In the genomic region with DNA sequence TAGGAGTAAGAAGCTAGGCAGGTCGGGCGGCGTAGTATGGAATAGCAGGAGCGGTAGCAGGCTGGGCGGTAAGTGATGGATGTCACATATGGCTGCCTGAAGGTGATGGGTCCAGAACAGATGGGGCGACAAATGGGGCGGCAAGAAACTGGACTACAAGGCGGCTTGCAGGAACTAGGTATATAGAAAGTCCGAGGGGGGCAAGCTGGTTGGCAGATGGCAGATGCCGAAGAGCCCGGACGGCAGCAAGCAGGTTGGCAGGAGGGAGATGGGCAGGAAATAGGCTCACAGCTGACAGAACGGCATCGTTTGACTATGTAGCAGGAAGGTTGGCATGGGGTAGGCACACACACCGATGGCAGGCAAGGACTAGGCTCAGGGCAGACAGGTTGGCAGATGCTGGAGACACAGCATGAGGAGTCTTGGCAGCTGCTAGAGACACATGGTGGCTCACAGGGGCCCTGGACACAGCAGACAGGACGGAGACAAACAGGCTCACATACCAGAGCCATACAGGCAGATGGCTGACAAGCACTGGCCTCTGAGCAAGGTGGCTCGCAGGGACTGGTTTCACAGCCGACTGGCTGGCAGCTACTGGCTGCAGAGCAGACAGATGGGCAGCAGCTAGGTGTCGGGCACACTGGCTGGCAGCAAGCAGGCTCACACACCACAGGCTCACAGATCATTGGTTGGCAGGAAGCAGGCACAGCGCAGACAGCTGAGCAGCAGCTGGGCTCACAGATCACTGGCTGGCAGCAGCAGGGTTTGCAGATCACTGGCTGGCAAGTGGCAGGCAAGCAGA, we compare ENCODE assay signal across 8 mouse cellular contexts. TPM values are rescaled to one million over a fixed set of nuclear protein-coding genes. Genes with fewer than 3 reads are reported as not detected.
DNase-seq lines count a peak whose midpoint lies in the region; ATAC-seq lines count a peak whose summit lies in the region.

No protein-coding gene starts in this region.

- intact Hi-C loops in left cerebral cortex, postnatal 14 days (cut with DNase I) = no loop called here

- H3K27ac ChIP-seq in forebrain, embryonic 14.5 days (ENCODE audit: low read depth, low read length) = peak overlapping the region; percentile 63; the same call in 1 of the 2 replicates
- H3K27ac ChIP-seq in forebrain, embryonic 10.5 days = no peak overlapping the region

- H3K27me3 ChIP-seq in forebrain, embryonic 14.5 days (replicated peaks; ENCODE audit: control insufficient read depth, insufficient read depth, low read length) = no peaks in the 10 kb centered on the region
- H3K27me3 ChIP-seq in forebrain, embryonic 10.5 days (ENCODE audit: poor library complexity, severe bottlenecking) = no peaks in the 10 kb centered on the region

- H3K4me1 ChIP-seq in forebrain, embryonic 14.5 days (ENCODE audit: control insufficient read depth, insufficient read depth, low read length) = no peaks in the 10 kb centered on the region
- H3K4me1 ChIP-seq in forebrain, embryonic 10.5 days = no peaks in the 10 kb centered on the region

- ATAC-seq in forebrain, embryonic 14.5 days = peak; percentile 79

- H3K4me3 ChIP-seq in forebrain, embryonic 14.5 days (ENCODE audit: low read depth, low read length) = no peak overlapping the region
- no peak overlapping the region for H3K4me3 ChIP-seq in forebrain, embryonic 10.5 days

- H3K9ac ChIP-seq in forebrain, embryonic 14.5 days (ENCODE audit: low read length) = no peak overlapping the region

- H3K36me3 ChIP-seq in forebrain, embryonic 14.5 days (ENCODE audit: control insufficient read depth, insufficient read depth, low read length) = no peaks in the 10 kb centered on the region
- H3K36me3 ChIP-seq in forebrain, embryonic 10.5 days (replicated peaks) = no peaks in the 10 kb centered on the region

- 81% methylated on average over 20 of the region's 20 CpGs for WGBS in forebrain, embryonic 14.5 days
- WGBS in forebrain, embryonic 10.5 days = 94% methylated on average over 20 of the region's 20 CpGs

- DNase-seq in forebrain, embryonic 14.5 days (ENCODE audit: low spot score) = peak; percentile 57
- DNase-seq in forebrain, embryonic 10.5 days (ENCODE audit: extremely low spot score, low spot score) = no peak
- DNase-seq in adrenal gland, postnatal 10 days = peak; percentile 15
- DNase-seq in frontal cortex, postnatal 10 days (ENCODE audit: low spot score in 2 of 2) = peak; percentile 43 to 67
- peak; percentile 49 to 76 for DNase-seq in left cerebral cortex, postnatal 14 days (ENCODE audit: low spot score in 2 of 2)
- no peak for DNase-seq in thymus, postnatal 10 days (ENCODE audit: low spot score in 2 of 2)
- no peak for DNase-seq in urinary bladder, postnatal 14 days (ENCODE audit: low spot score)
- no peak for DNase-seq in liver

- no peak overlapping the region for H3K4me2 ChIP-seq in forebrain, embryonic 14.5 days (ENCODE audit: low read length)

- no peaks in the 10 kb centered on the region for H3K9me3 ChIP-seq in forebrain, embryonic 14.5 days (replicated peaks; ENCODE audit: control insufficient read depth, low read length)
- no peaks in the 10 kb centered on the region for H3K9me3 ChIP-seq in forebrain, embryonic 10.5 days

RNA-seq across cellular contexts. Expression of gene Krtap16-1, which starts 0.9 kb away (rescaled TPM):
- 0.09 TPM in 1 of 2 replicates, not detected in the other for polyA plus RNA-seq in forebrain, embryonic 14.5 days (2014; fragmentation: Nextera tagmentation; extraction: Ambion mirVana)
- not detected in 2 replicates for polyA plus RNA-seq in forebrain, embryonic 10.5 days (2016; fragmentation: Nextera tagmentation; extraction: Ambion mirVana)
- total RNA-seq in adrenal gland, postnatal 10 days (2021) = not detected
- not detected for total RNA-seq in left cerebral cortex, postnatal 14 days (2021)

RNA-seq across cellular contexts. Expression of gene Krtap29-1, which starts 6.6 kb away (rescaled TPM):
- polyA plus RNA-seq in forebrain, embryonic 14.5 days (2014; fragmentation: Nextera tagmentation; extraction: Ambion mirVana) = not detected in 2 replicates
- polyA plus RNA-seq in forebrain, embryonic 10.5 days (2016; fragmentation: Nextera tagmentation; extraction: Ambion mirVana) = not detected in 2 replicates
- not detected for total RNA-seq in adrenal gland, postnatal 10 days (2021)
- total RNA-seq in left cerebral cortex, postnatal 14 days (2021) = not detected

RNA-seq across cellular contexts. Expression of gene Krtap17-1, which starts 8.3 kb away (rescaled TPM):
- polyA plus RNA-seq in forebrain, embryonic 14.5 days (2014; fragmentation: Nextera tagmentation; extraction: Ambion mirVana) = 0.30 TPM in 1 of 2 replicates, not detected in the other
- polyA plus RNA-seq in forebrain, embryonic 10.5 days (2016; fragmentation: Nextera tagmentation; extraction: Ambion mirVana) = not detected in 2 replicates
- not detected for total RNA-seq in adrenal gland, postnatal 10 days (2021)
- total RNA-seq in left cerebral cortex, postnatal 14 days (2021) = not detected

RNA-seq across cellular contexts. Expression of gene Krt33a, which starts 30.5 kb away (rescaled TPM):
- not detected in 2 replicates for polyA plus RNA-seq in forebrain, embryonic 14.5 days (2014; fragmentation: Nextera tagmentation; extraction: Ambion mirVana)
- polyA plus RNA-seq in forebrain, embryonic 10.5 days (2016; fragmentation: Nextera tagmentation; extraction: Ambion mirVana) = not detected in 2 replicates
- not detected for total RNA-seq in adrenal gland, postnatal 10 days (2021)
- total RNA-seq in left cerebral cortex, postnatal 14 days (2021) = not detected

RNA-seq across cellular contexts. Expression of gene Krtap9-5, which starts 37.2 kb away (rescaled TPM):
- not detected in 2 replicates for polyA plus RNA-seq in forebrain, embryonic 14.5 days (2014; fragmentation: Nextera tagmentation; extraction: Ambion mirVana)
- polyA plus RNA-seq in forebrain, embryonic 10.5 days (2016; fragmentation: Nextera tagmentation; extraction: Ambion mirVana) = not detected in 2 replicates
- total RNA-seq in adrenal gland, postnatal 10 days (2021) = not detected
- not detected for total RNA-seq in left cerebral cortex, postnatal 14 days (2021)

Comparison
In these comparisons a context has a peak if more than half of its experiments do, and no peak if none do; other contexts are left out.
1. DNase-seq: peak in forebrain, embryonic 14.5 days (single experiment), adrenal gland, postnatal 10 days (single experiment), frontal cortex, postnatal 10 days (2 of 2) and left cerebral cortex, postnatal 14 days (2 of 2); none in forebrain, embryonic 10.5 days (single experiment), thymus, postnatal 10 days (0 of 2), urinary bladder, postnatal 14 days (single experiment) and liver (single experiment).